Mouse (Mus musculus) skeletal muscle tissue, postnatal 0 days (tissue): Measurements from ENCODE around the gene F8a. TPM values are rescaled to one million over a fixed set of nuclear protein-coding genes. Genes with fewer than 3 reads are reported as not detected.

Experiments
- polyA plus RNA-seq: library from polyadenylated mRNA; unstranded; fragments of >200 nt; fragmentation: Nextera tagmentation; extraction: Ambion mirVana; gene quantifications from 2 replicates; pipeline ENCODE4 v1.2.1, GENCODE M21; 2015

F8a gene
- polyA plus RNA-seq: 13.3 and 14.3 TPM in 2 replicates

GRCm38 (mm10) chrX:73227914-73228605 is at the start of gene F8a:
F8a (plus strand) TSS chrX:73228291.

DNA sequence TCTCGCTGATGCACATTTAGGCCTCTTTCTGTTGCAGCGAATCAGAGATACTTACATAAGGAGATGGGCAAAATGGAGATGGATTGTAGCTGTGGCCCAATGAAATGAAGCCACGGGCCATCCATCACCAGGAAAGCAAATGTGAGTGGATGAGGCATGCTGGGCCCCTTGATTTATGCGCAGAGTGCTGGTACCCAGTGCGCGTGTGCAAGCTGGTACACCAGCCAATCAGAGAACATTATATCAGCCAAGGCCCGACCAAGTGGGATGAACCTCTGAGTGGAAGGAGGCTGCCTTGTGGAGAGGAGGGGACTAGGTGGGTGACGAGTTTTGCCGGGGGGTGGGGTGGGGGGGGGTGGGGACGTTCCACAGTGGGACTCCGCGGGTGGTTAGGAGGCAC is 36.2 kb upstream of the F8a start, which contains the start of gene Xlr3b:
Xlr3b (plus strand) TSS at position 274 of the 400 bp plus-strand sequence.

DNA sequence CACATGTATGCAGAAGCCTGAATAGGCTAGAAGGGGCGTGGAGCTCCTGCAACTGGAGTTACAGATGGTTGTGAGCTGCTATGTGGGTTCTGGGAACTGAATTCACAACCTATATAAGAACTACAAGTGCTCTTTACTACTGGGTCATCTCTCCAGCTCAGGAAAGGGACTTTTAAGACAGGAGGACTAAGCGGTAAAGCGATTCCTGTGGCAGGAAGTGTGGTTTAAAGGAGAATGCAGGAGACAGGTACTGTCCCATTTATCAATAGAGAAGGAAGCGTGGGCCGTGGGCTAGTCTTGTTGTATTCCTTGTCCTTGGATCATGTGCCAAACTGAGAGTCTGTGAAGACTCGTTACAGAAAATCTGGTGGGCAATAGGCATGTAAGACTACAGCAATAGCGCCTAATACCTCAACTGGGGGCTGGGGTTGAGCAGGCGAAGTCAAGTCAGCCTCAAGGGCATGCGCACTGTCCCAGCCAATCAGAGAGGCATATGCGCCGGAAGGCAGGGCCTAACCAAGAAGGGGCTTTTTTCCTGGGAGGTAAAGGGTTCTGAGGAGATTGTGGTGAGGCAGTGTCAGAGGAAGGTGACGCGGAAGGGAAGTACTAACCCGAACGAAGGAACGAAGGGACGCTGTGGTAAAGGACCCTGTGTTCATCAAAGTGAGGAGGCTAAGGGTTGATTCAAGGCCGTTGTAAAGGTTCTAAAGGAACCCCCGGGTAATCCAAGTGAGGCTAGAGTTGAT is 14.1 kb upstream of the F8a start, which contains the start of gene Xlr4b:
Xlr4b (plus strand) TSS at position 515 of the 746 bp plus-strand sequence.

DNA sequence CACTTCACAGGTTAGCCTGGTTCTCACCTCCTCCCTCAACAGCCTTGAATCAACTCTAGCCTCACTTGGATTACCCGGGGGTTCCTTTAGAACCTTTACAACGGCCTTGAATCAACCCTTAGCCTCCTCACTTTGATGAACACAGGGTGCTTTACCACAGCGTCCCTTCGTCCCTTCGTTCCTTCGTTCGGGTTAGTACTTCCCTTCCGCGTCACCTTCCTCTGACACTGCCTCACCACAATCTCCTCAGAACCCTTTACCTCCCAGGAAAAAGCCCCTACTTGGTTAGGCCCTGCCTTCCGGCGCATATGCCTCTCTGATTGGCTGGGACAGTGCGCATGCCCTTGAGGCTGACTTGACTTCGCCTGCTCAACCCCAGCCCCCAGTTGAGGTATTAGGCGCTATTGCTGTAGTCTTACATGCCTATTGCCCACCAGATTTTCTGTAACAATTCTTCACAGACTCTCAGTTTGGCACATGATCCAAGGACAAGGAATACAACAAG is 14.8 kb downstream of the F8a start, which contains the start of gene Xlr4c:
Xlr4c (minus strand) TSS at position 310 of the 505 bp plus-strand sequence.

GRCm38 (mm10) chrX:73265270-73265669 is 37.2 kb downstream of the F8a start, which contains the start of gene Xlr3c:
Xlr3c (minus strand) TSS chrX:73265390.

Other genes starting within 250 kb of the F8a start
- 2.3 and 6.4 TPM in 2 replicates for gene Zfp185, start 241.0 kb upstream of the F8a start, polyA plus RNA-seq
- gene Pnma5, start 191.2 kb upstream of the F8a start, polyA plus RNA-seq: not detected in 2 replicates
- gene Pnma3, start 163.5 kb upstream of the F8a start, polyA plus RNA-seq: not detected in 2 replicates
- gene Xlr4a, start 145.8 kb upstream of the F8a start, polyA plus RNA-seq: 0.77 and 1.3 TPM in 2 replicates
- gene Xlr3a, start 131.2 kb upstream of the F8a start, polyA plus RNA-seq: 0.82 TPM in 1 of 2 replicates, not detected in the other
- gene Gm14685, start 111.2 kb upstream of the F8a start, polyA plus RNA-seq: 0.16 TPM in 1 of 2 replicates, not detected in the other
- gene Xlr5b, start 79.5 kb upstream of the F8a start, polyA plus RNA-seq: not detected in 2 replicates
- not detected in 2 replicates for gene DXBay18, start 78.8 kb upstream of the F8a start, polyA plus RNA-seq
- gene Spin2d, start 51.3 kb upstream of the F8a start, polyA plus RNA-seq: not detected in 2 replicates
- 0.63 and 11.3 TPM in 2 replicates for gene Xlr3b, start 36.1 kb upstream of the F8a start, polyA plus RNA-seq
- gene Xlr4b, start 14.0 kb upstream of the F8a start, polyA plus RNA-seq: 1.3 TPM in 1 of 2 replicates, not detected in the other
- 0.19 and 0.22 TPM in 2 replicates for gene Xlr4c, start 14.8 kb downstream of the F8a start, polyA plus RNA-seq
- gene Xlr3c, start 37.1 kb downstream of the F8a start, polyA plus RNA-seq: not detected in 2 replicates
- gene Xlr5a, start 64.7 kb downstream of the F8a start, polyA plus RNA-seq: 0.09 TPM in 1 of 2 replicates, not detected in the other
- not detected in 2 replicates for gene Xlr5c, start 64.7 kb downstream of the F8a start, polyA plus RNA-seq
- gene Gm45015, start 108.5 kb downstream of the F8a start, polyA plus RNA-seq: not detected in 2 replicates
- gene Zfp275, start 114.3 kb downstream of the F8a start, polyA plus RNA-seq: 8.3 and 8.4 TPM in 2 replicates
- not detected in 2 replicates for gene Gm18336, start 170.4 kb downstream of the F8a start, polyA plus RNA-seq
- not detected in 2 replicates for gene Zfp92, start 182.8 kb downstream of the F8a start, polyA plus RNA-seq
- 4.8 TPM in 1 of 2 replicates, not detected in the other for gene Trex2, start 207.1 kb downstream of the F8a start, polyA plus RNA-seq
- 33.9 and 41.3 TPM in 2 replicates for gene Haus7, start 230.8 kb downstream of the F8a start, polyA plus RNA-seq